Mouse (Mus musculus) heart, embryonic 12.5 days (tissue): ENCODE results near the gene Cacna1s. TPM values are rescaled to one million over a fixed set of nuclear protein-coding genes. Genes with fewer than 3 reads are reported as not detected.

Experiments
- ATAC-seq: fragments of 200-750 bp; cut with Nextera tagmentation; 2 replicates; pipeline ENCODE4 v1.8.0; 2017; ENCODE audit warnings: moderate TSS enrichment, moderate library complexity; ENCODE audit not compliant: insufficient number of reproducible peaks, low FRiP score
- H3K27ac ChIP-seq: fragments of 300-500 bp; sonication (generic); 2 replicates; pipeline ENCODE4 v1.5.1; 2016; ENCODE audit warnings: mild to moderate bottlenecking, moderate library complexity; ENCODE audit not compliant: poor library complexity, severe bottlenecking
- H3K27me3 ChIP-seq: fragments of 300-500 bp; sonication (generic); replicated peaks from 2 replicates; pipeline ENCODE4 v1.6.1; 2016; ENCODE audit warnings: mild to moderate bottlenecking, moderate library complexity
- H3K36me3 ChIP-seq: fragments of 300-500 bp; sonication (generic); 2 replicates; pipeline ENCODE4 v1.6.1; 2016; ENCODE audit warnings: mild to moderate bottlenecking, moderate library complexity
- H3K4me1 ChIP-seq: fragments of 300-500 bp; sonication (generic); replicated peaks from 2 replicates; pipeline ENCODE4 v1.6.1; 2016; ENCODE audit warnings: mild to moderate bottlenecking
- H3K4me2 ChIP-seq: fragments of 300-500 bp; sonication (generic); 2 replicates; pipeline ENCODE4 v1.6.1; 2016; ENCODE audit warnings: mild to moderate bottlenecking, moderate library complexity
- H3K4me3 ChIP-seq: fragments of 300-500 bp; sonication (generic); 2 replicates; pipeline ENCODE4 v1.5.1; 2016; ENCODE audit warnings: mild to moderate bottlenecking
- H3K9ac ChIP-seq: fragments of 300-500 bp; sonication (generic); 2 replicates; pipeline ENCODE4 v1.6.1; 2016; ENCODE audit warnings: mild to moderate bottlenecking, moderate library complexity
- H3K9me3 ChIP-seq: fragments of 300-500 bp; sonication (generic); replicated peaks from 2 replicates; pipeline ENCODE4 v1.6.1; 2016; ENCODE audit warnings: mild to moderate bottlenecking, moderate library complexity
- WGBS: fragments of 180-500 bp; shearing (Covaris S2); methylation state at CpG from one replicate; pipeline ENCODE4 v1.1.7; 2016; 5-methylcytosine and 5-hydroxymethylcytosine counted together
- polyA plus RNA-seq: library from polyadenylated mRNA; unstranded; fragments of >200 nt; fragmentation: Nextera tagmentation; extraction: Ambion mirVana; gene quantifications from 2 replicates; pipeline ENCODE4 v1.2.1, GENCODE M21; 2016

The Cacna1s gene
- polyA plus RNA-seq, 1 experiment from 2014 or later, result 0.57 TPM

DNA sequence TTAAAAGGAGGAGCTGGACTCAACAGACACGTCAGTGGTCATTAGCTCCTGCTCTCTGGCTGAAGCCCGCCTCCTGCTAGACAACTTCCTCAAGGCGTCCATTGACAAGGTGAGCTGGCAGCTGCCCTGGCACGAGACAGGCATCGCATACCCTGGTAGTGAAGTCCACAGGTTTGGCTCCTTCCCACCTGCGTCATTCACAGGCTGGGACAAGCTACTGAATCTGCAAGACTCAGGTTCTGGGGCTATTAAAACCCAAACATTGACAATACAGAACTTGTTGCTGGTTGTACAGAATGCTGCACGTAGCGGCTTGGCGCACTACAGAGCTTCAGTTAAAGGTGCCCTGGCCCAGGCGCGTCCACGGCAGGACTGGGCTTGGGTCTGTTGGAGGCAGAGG is 107.7 kb downstream of the Cacna1s start:
- no peak overlapping the region for H3K9ac ChIP-seq
- H3K36me3 ChIP-seq, result peaks cover 55% of the 10 kb centered on the region
- no peaks in the 10 kb centered on the region for H3K4me1 ChIP-seq
- H3K4me3 ChIP-seq, result no peak overlapping the region
- ATAC-seq, result no peak
- H3K27me3 ChIP-seq, result no peaks in the 10 kb centered on the region
- WGBS, result 83% methylated on average over 12 of the region's 12 CpGs
- no peaks in the 10 kb centered on the region for H3K9me3 ChIP-seq
- H3K4me2 ChIP-seq, result no peak overlapping the region
- H3K27ac ChIP-seq, result no peak overlapping the region

- Histone ChIP-seq H3K9me3 (no peaks in the 10 kb centered on the region), H3K27me3 (no peaks in the 10 kb centered on the region), H3K4me3 (no peak overlapping the region), H3K4me2 (no peak overlapping the region), H3K4me1 (no peaks in the 10 kb centered on the region), H3K36me3 (peaks cover 61% of the 10 kb centered on the region), H3K9ac (no peak overlapping the region), H3K27ac (no peak overlapping the region)
- 79% methylated on average over 6 of the region's 6 CpGs for WGBS
- ATAC-seq, result no peak
Measured at GRCm38 (mm10) chr1:136160930-136161329, 108.4 kb downstream of the Cacna1s start.

DNA sequence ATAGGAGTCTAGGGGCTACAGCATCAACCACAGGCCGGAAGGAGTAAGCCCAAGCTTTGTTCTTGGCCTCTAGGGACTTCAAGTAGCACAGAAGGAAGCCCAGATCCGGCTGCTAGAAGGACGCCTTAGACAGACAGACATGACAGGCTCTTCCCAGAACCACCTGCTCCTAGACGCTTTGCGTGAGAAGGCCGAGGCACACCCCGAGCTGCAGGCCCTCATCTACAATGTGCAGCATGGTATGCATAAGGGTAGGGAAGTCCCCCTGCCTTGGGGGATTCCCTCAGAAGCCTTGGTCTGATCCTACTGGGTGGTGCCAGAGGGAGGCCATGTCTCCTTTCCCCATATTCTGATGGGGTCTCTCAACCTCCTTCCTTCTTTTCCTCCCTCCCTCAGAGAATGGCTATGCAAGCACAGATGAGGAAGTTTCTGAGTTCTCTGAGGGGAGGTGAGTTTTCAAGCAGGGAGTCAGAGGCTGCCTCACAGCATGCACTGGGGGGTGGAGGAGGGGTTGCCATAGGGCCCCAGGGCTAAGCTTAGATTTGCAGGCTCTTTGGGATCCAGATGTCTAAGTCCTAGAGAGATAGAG is 108.9 kb downstream of the Cacna1s start:
- Histone ChIP-seq H3K27me3 (no peaks in the 10 kb centered on the region), H3K27ac (no peak overlapping the region), H3K9ac (no peak overlapping the region), H3K4me1 (no peaks in the 10 kb centered on the region), H3K9me3 (no peaks in the 10 kb centered on the region), H3K4me3 (no peak overlapping the region), H3K4me2 (no peak overlapping the region), H3K36me3 (peaks cover 60% of the 10 kb centered on the region)
- ATAC-seq, result no peak
- WGBS, result 90% methylated on average over 7 of the region's 7 CpGs

DNA sequence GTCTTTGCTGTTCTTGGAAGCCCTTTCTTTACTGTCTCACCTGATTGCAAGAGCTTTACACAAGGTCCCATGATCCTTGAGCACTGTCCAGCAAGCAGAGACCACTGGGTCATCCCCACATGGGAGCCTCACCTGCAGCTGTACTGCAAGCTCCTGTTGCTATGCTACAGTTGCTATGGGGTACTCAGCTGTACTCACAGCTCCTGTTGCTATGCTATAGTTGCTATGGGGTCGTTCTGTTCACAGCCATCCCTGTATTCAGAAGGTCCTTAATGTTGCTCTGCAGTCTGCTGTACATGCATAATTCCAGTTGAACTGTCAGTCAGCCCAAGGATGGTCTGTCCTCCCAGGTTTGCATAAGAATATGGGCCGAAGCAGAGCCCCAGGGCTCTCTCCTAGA is 112.9 kb downstream of the Cacna1s start:
- Histone ChIP-seq H3K4me2 (no peak overlapping the region), H3K9ac (no peak overlapping the region)
- 64% methylated on average over 2 of the region's 2 CpGs for WGBS

DNA sequence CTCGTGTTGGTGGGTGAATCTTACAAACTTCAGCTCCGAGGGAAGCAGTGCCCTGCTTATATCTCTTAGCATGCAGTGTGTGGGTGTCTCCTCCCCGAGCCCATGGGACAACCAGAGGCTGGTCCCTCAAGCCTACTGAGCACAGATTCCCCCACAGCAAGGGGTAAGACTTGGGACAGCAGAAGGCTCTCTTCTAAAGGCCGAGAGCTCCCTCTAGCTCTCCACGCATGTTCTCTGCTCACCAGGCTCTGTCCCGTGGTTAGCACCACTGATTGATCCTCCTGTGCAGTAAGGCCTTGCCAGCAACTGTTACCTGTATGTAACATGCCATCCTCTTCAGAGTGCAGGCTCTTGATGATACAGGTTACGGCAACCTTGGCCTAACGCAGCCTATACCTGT is 115.1 kb downstream of the Cacna1s start:
- Histone ChIP-seq H3K4me2 (no peak overlapping the region), H3K4me3 (no peak overlapping the region), H3K9me3 (no peaks in the 10 kb centered on the region), H3K9ac (no peak overlapping the region), H3K4me1 (peaks cover 5% of the 10 kb centered on the region; the same call in 1 of the 2 replicates), H3K36me3 (peaks cover 36% of the 10 kb centered on the region), H3K27ac (no peak overlapping the region), H3K27me3 (0 out of 2 replicates have a peak, but pooled peaks cover 5% of the 10 kb centered on the region)
- 59% methylated on average over 8 of the region's 8 CpGs for WGBS
- ATAC-seq, result no peak

More for the DNA sequence above, 112.9 kb downstream of the Cacna1s start:
- H3K36me3 ChIP-seq, result peaks cover 29% of the 10 kb centered on the region
- H3K9me3 ChIP-seq, result no peaks in the 10 kb centered on the region
- no peak for ATAC-seq
- no peak overlapping the region for H3K27ac ChIP-seq
- H3K4me1 ChIP-seq, result no peaks in the 10 kb centered on the region; the same call in 1 of the 2 replicates
- no peak overlapping the region for H3K4me3 ChIP-seq
- no peaks in the 10 kb centered on the region for H3K27me3 ChIP-seq

Other genes starting within 250 kb of the Cacna1s start
- gene Lad1, start 234.2 kb upstream of the Cacna1s start, polyA plus RNA-seq, result 3.0 and 3.3 TPM in 2 replicates
- gene Tnnt2, start 216.4 kb upstream of the Cacna1s start, polyA plus RNA-seq, result 5,319 and 5,490 TPM in 2 replicates
- 0.04 and 0.08 TPM in 2 replicates for gene Pkp1, start 133.5 kb upstream of the Cacna1s start, polyA plus RNA-seq
- 0.06 TPM in 1 of 2 replicates, not detected in the other for gene Igfn1, start 46.4 kb upstream of the Cacna1s start, polyA plus RNA-seq
- 126 and 131 TPM in 2 replicates for gene Tmem9, start 44.6 kb upstream of the Cacna1s start, polyA plus RNA-seq
- not detected in 2 replicates for gene Ascl5, start 1.9 kb upstream of the Cacna1s start, polyA plus RNA-seq
- gene Kif21b, start 78.6 kb downstream of the Cacna1s start, polyA plus RNA-seq, result 3.3 and 3.4 TPM in 2 replicates
- gene Mroh3, start 160.1 kb downstream of the Cacna1s start, polyA plus RNA-seq, result not detected in 2 replicates
- gene Inava, start 181.5 kb downstream of the Cacna1s start, polyA plus RNA-seq, result 1.3 and 1.6 TPM in 2 replicates
- gene Gpr25, start 208.1 kb downstream of the Cacna1s start, polyA plus RNA-seq, result not detected in 2 replicates